Mouse (Mus musculus): ENCODE results near the gene Pinlyp. TPM values are rescaled to one million over a fixed set of nuclear protein-coding genes. Genes with fewer than 3 reads are reported as not detected.

The Pinlyp gene
- polyA plus RNA-seq, 1 experiment from 2014 or later, result not detected

DNA sequence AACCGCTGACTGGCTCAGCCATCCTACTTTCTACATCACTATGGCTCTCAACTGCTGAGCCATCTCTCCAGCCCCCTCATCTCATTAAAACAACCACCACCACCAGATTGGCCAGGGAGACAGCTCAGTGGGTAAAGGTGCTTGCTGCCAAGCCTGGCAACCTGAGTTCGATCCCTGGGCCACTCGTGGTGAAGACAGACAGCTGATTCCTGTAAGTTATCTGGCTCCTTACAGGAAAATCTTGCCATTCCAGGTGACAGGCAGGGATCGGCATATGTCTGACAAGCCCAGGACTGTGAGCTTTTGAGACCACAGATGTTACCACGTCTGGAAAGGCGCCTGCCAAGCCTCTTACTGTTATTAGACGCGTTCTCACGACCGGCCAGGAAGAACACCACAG lies 31.9 kb upstream of the Pinlyp start:
- 91% methylated on average over 10 of the region's 10 CpGs for WGBS

DNA sequence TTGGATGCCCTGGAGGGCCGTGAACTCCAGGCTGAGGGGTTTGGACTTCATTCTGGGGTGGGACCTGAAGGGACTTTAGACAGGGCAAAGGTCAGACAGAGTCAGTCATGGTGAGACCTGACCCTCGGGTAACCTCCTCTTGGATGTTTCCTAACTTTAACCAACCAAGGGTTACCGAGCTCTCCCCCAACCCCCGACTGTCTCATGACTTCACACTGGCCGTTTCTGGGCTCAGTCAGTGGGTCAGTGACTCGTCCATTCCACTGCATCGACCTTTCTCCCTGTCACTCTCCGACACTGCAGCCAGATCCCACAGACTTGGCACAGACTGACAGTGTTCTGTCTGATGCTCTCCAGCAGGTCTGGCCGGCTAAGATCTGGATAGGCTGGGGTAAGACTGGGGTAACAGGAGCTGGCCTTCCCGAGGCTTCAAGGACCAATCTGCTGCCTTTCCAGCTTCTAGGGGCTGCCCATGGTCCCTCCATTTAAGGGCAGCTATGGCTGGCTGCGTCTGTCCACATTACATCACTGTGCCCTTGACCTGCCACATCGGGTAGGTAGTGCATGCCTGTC lies 28.4 kb upstream of the Pinlyp start:
- 50% methylated on average over 12 of the region's 12 CpGs for whole genome bisulfite sequencing
- Histone ChIP-seq H3K27ac (replicated peaks) (no peak overlapping the region), H3K36me3 (replicated peaks) (peaks cover 50% of the 10 kb centered on the region), H3K9me3 (0 out of 2 replicates have a peak, but pooled peaks cover 4% of the 10 kb centered on the region), H3K27me3 (replicated peaks; ENCODE audit: low read depth, poor library complexity, severe bottlenecking) (no peaks in the 10 kb centered on the region), H3K4me1 (peaks cover 12% of the 10 kb centered on the region), H3K4me3 (no peak overlapping the region)
- DNase-seq (ENCODE audit: low spot score), result no peak

More for the DNA sequence above, 31.9 kb upstream of the Pinlyp start:
- H3K27me3 ChIP-seq (replicated peaks; ENCODE audit: low read depth, poor library complexity, severe bottlenecking), result no peaks in the 10 kb centered on the region
- no peaks in the 10 kb centered on the region for H3K9me3 ChIP-seq
- peaks cover 12% of the 10 kb centered on the region for H3K4me1 ChIP-seq
- H3K27ac ChIP-seq (replicated peaks), result no peak overlapping the region
- H3K36me3 ChIP-seq (replicated peaks), result peaks cover 16% of the 10 kb centered on the region
- no peak overlapping the region for H3K4me3 ChIP-seq
- DNase-seq (ENCODE audit: low spot score), result no peak

DNA sequence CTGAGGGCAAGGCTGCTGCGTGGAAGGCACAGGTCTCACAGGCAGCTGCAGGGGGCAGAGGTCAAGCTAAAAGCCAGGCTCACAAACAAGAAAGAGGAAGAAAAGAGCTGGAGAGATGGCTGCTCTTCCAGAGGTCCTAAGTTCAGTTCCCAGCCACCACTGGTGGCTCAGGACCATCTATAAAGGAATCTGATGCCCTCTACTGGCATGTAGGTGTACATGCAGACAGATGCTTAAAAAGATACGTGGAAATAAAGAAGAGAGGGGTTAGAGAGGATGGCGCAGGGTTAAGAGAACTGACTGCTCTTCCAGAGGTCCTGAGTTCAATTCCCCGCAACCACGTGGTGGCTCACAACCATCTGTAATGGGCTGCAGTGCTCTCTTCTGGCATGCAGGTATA lies 26.5 kb upstream of the Pinlyp start:
- Histone ChIP-seq H3K36me3 (replicated peaks) (peaks cover 68% of the 10 kb centered on the region), H3K4me1 (peaks cover 12% of the 10 kb centered on the region), H3K27me3 (replicated peaks; ENCODE audit: low read depth, poor library complexity, severe bottlenecking) (no peaks in the 10 kb centered on the region), H3K27ac (replicated peaks) (no peak overlapping the region), H3K9me3 (0 out of 2 replicates have a peak, but pooled peaks cover 4% of the 10 kb centered on the region), H3K4me3 (no peak overlapping the region)
- no peak for DNase-seq (ENCODE audit: low spot score)
- 55% methylated on average over 5 of the region's 5 CpGs for WGBS

DNA sequence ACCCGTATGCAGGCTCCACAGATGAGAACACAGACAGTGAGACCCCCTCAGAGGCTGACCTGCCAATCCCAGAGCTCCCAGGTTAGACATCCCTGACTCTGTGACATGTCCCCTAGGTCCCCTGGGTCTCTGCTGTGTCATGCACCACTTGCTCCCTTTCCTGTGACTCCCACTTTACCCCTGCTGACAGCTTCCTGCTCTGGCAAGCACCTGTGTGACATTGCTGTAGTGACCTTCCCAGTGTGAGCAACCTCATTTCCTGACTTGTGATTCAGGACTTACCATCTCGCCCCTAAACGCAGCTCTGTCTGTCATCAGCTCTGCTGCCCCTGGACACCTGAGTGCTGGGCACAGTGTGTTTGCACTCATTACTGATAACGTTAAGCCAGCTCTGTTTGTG lies 25.2 kb upstream of the Pinlyp start:
- peaks cover 82% of the 10 kb centered on the region for H3K36me3 ChIP-seq (replicated peaks)

DNA sequence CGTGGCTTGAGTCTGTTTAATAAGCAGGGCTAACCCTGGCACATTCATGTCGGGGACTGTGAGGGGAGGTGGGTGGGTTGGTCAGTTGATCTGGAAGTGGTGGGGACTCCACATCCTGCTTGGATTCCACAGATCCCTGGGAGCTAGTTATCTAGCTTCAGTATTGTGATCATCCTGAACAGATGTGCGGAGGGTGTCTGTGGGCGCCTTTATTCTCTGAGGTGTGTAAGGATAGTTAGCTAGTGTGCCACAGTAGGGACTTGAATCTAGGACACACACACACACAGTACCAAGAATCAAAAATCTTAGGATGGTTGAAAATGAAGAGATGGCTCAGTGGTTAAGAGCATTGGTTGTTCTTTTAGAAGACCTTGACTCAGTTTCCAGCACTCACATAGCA lies 22.6 kb upstream of the Pinlyp start:
- 0 out of 2 replicates have a peak, but pooled peaks cover 4% of the 10 kb centered on the region for H3K9me3 ChIP-seq
- no peak overlapping the region for H3K27ac ChIP-seq (replicated peaks)
- DNase-seq (ENCODE audit: low spot score), result no peak
- 89% methylated on average over 4 of the region's 4 CpGs for WGBS
- H3K36me3 ChIP-seq (replicated peaks), result peaks cover 96% of the 10 kb centered on the region
- no peak overlapping the region for H3K4me3 ChIP-seq
- H3K4me1 ChIP-seq, result peaks cover 4% of the 10 kb centered on the region
- no peaks in the 10 kb centered on the region for H3K27me3 ChIP-seq (replicated peaks; ENCODE audit: low read depth, poor library complexity, severe bottlenecking)

More for the DNA sequence above, 25.2 kb upstream of the Pinlyp start:
- Histone ChIP-seq H3K27ac (replicated peaks) (no peak overlapping the region), H3K4me1 (peaks cover 12% of the 10 kb centered on the region), H3K4me3 (no peak overlapping the region), H3K27me3 (replicated peaks; ENCODE audit: low read depth, poor library complexity, severe bottlenecking) (no peaks in the 10 kb centered on the region), H3K9me3 (0 out of 2 replicates have a peak, but pooled peaks cover 4% of the 10 kb centered on the region)
- 82% methylated on average over 4 of the region's 4 CpGs for WGBS
- DNase-seq (ENCODE audit: low spot score), result no peak

DNA sequence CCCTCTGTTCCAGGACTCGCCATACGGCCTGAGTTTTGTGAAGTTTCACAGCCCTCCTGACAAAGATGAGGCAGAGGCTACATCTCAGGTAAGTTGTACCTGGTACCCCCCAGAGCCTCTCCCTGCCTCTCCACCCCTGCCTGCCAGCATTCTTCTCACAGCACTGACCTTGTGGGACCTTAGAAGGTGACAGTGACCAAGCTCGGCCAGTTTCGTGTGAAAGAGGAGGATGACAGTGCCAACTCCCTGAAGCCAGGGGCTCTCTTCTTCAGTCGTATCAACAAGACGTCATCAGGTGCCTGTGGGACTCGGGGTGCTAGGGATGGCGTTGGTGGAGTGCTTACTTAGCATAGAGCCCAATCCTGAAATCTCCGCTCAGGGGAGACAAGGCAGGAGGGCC lies 20.3 kb upstream of the Pinlyp start:
- H3K4me1 ChIP-seq, result no peaks in the 10 kb centered on the region
- H3K36me3 ChIP-seq (replicated peaks), result peaks cover 96% of the 10 kb centered on the region
- no peaks in the 10 kb centered on the region for H3K27me3 ChIP-seq (replicated peaks; ENCODE audit: low read depth, poor library complexity, severe bottlenecking)
- WGBS, result 94% methylated on average over 9 of the region's 9 CpGs
- DNase-seq (ENCODE audit: low spot score), result no peak
- no peaks in the 10 kb centered on the region for H3K9me3 ChIP-seq
- H3K27ac ChIP-seq (replicated peaks), result no peak overlapping the region
- H3K4me3 ChIP-seq, result no peak overlapping the region

DNA sequence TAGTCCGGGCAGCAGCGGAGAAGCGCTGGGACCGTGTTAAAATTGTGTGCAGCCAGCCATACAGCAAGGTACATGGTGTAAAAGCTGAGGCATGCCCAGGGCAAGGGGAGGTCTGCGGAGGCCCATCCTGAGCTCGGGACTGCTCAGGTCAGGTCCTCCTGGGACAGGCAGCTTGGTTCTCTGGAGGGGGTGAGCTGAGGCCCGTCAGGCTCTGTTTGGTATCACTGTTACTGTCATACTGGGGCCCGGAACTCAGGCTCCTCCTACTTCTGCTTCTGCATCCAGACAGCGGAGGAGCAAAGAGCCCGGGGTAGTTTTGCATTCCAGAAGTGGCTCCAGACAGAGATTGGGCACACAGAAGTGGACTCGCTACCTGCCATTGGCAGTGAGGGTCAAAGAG lies 19.7 kb upstream of the Pinlyp start:
- Histone ChIP-seq H3K36me3 (replicated peaks) (peaks cover 96% of the 10 kb centered on the region), H3K4me1 (no peaks in the 10 kb centered on the region), H3K27me3 (replicated peaks; ENCODE audit: low read depth, poor library complexity, severe bottlenecking) (no peaks in the 10 kb centered on the region), H3K4me3 (no peak overlapping the region), H3K27ac (replicated peaks) (no peak overlapping the region), H3K9me3 (no peaks in the 10 kb centered on the region)
- no peak for DNase-seq (ENCODE audit: low spot score)
- 94% methylated on average over 11 of the region's 11 CpGs for WGBS

DNA sequence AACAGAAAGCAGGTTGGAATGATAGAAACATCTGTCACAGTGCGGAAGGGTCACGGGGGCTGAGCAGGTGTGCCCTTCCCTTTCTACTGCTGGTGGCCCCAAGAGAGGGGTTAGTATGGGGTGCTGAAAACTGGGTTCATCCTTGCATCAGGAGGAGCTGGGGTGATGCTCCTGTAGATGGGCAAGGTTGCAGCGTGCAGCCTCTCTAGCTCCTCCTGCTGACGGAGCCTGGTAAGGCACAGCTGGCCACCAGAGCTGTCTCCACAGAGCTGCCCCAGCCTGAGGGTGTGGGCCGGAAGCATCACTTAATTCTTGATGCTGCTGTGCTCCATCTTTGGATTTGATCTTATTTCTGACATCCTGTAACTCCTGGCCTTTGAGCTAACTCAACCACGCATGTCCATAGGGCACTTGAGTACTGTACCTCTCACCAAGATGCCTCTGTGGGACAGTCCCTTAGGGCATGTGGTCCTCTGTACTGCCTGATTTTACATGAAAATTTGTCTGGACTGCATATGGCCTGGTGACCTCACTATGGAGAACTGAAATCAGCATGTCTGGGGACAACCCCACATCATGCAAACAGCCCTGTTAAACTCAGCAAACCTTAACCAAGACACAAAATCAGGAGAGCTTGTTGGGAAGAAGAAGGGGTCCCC lies 18.8 kb upstream of the Pinlyp start:
- H3K27ac ChIP-seq (replicated peaks), result no peak overlapping the region
- no peaks in the 10 kb centered on the region for H3K27me3 ChIP-seq (replicated peaks; ENCODE audit: low read depth, poor library complexity, severe bottlenecking)
- no peaks in the 10 kb centered on the region for H3K4me1 ChIP-seq
- H3K36me3 ChIP-seq (replicated peaks), result peaks cover 96% of the 10 kb centered on the region
- DNase-seq (ENCODE audit: low spot score), result peak; percentile 71
- H3K9me3 ChIP-seq, result no peaks in the 10 kb centered on the region
- no peak overlapping the region for H3K4me3 ChIP-seq
- 64% methylated on average over 6 of the region's 6 CpGs for WGBS

DNA sequence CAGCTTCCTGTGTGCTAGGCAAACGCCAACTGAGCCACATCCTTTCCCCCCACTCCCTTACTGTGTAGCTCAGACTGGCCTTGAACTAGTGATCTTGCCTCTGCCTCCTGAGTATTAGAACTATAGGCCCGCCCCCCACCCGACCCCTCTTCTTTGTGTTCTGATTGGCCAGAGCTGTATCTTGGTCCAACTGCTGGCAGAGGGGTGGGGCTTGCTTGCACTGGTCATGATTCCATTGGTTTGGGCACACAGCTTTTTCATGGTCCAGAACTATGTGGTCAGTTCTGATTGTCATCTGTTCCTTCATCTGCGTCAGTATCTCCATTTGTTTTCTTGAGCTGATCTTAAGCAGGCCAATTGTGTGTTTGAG lies 17.9 kb upstream of the Pinlyp start:
- H3K36me3 ChIP-seq (replicated peaks), result peaks cover 97% of the 10 kb centered on the region
- WGBS, result 85% methylated on average over 4 of the region's 4 CpGs
- H3K27me3 ChIP-seq (replicated peaks; ENCODE audit: low read depth, poor library complexity, severe bottlenecking), result no peaks in the 10 kb centered on the region
- H3K4me3 ChIP-seq, result no peak overlapping the region
- H3K9me3 ChIP-seq, result no peaks in the 10 kb centered on the region
- H3K27ac ChIP-seq (replicated peaks), result no peak overlapping the region
- no peak for DNase-seq (ENCODE audit: low spot score)
- H3K4me1 ChIP-seq, result no peaks in the 10 kb centered on the region

DNA sequence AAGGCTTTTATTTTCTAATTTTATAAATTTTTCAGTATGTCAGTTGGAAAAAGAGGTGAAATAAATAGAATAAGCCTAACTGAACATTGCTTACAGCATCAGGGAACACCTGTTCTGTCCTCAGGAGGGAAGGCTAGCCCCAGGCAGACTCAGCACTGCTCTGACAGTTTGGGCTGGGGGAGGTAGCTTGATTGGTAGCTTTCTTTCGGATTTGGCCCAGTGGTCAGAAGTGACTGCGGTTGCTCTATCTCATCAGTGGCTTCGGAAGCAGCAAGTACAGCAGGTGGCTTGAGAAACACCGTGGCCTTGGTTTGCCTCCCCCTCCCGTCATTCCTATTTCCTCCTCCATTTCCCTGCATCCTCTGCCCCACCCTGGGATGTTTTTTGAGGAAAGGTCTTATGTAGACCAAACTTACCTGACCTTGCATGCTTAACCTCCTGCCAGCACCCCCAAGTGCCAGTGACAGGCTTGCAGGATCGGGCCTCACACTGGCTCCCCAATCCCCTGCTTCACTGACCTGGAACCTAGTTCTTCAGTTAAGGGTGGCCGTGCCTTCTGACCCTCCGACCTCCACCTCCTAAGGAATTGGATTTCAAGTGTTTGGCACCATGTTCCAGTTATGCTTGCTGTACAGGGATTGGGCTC lies 17.4 kb upstream of the Pinlyp start:
- 88% methylated on average over 8 of the region's 8 CpGs for WGBS
- no peak for DNase-seq (ENCODE audit: low spot score)
- H3K27ac ChIP-seq (replicated peaks), result no peak overlapping the region
- H3K36me3 ChIP-seq (replicated peaks), result peaks cover 97% of the 10 kb centered on the region
- H3K4me1 ChIP-seq, result no peaks in the 10 kb centered on the region
- no peak overlapping the region for H3K4me3 ChIP-seq
- no peaks in the 10 kb centered on the region for H3K27me3 ChIP-seq (replicated peaks; ENCODE audit: low read depth, poor library complexity, severe bottlenecking)
- no peaks in the 10 kb centered on the region for H3K9me3 ChIP-seq

DNA sequence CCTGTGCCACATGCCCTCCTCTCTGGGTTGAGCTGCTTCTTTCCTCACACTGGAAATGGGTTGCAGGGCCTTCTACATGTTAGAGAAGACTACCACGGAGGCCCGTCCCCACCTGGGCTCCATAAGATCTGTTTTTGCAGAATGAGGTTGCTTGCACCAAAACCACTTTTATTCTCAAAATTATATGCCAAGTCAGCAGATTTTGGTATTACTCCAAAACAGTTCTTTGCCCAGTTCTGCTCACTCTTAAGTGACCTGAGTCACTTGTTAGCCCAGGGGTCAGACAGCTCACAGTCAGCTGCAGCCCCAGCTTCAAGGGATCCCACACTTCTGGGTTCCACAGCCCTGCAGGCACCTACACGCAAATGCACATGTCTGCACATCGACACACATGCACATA lies 15.5 kb upstream of the Pinlyp start:
- no peak overlapping the region for H3K4me3 ChIP-seq
- no peaks in the 10 kb centered on the region for H3K27me3 ChIP-seq (replicated peaks; ENCODE audit: low read depth, poor library complexity, severe bottlenecking)
- no peaks in the 10 kb centered on the region for H3K9me3 ChIP-seq
- no peak overlapping the region for H3K27ac ChIP-seq (replicated peaks)
- 90% methylated on average over 4 of the region's 4 CpGs for WGBS
- peaks cover 91% of the 10 kb centered on the region for H3K36me3 ChIP-seq (replicated peaks)
- no peaks in the 10 kb centered on the region for H3K4me1 ChIP-seq
- no peak for DNase-seq (ENCODE audit: low spot score)

DNA sequence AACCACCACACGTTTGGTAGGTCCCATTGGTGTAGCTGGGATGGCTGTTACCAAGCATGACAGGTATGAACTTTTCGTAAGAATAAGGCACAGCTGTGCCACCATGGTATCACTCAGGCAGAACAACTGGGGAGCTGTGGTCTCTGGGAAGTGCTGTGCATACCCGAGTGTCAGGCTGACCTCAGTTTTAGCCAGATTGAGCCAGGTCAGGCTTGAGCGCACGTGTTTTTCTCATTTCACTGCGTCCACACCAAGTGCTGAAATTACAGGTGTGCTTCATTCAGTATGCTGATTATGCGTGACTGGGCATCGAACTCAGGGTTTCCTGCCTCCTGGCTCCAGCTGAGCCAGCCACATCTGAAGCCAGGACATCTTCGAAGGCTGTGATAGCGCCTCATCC lies 9.9 kb upstream of the Pinlyp start:
- no peaks in the 10 kb centered on the region for H3K27me3 ChIP-seq (replicated peaks; ENCODE audit: low read depth, poor library complexity, severe bottlenecking)
- H3K9me3 ChIP-seq, result no peaks in the 10 kb centered on the region
- DNase-seq (ENCODE audit: low spot score), result no peak
- H3K36me3 ChIP-seq (replicated peaks), result peaks cover 94% of the 10 kb centered on the region
- H3K4me1 ChIP-seq, result no peaks in the 10 kb centered on the region
- H3K4me3 ChIP-seq, result no peak overlapping the region
- H3K27ac ChIP-seq (replicated peaks), result no peak overlapping the region
- 93% methylated on average over 10 of the region's 10 CpGs for WGBS

Data from embryonic facial prominence, embryonic 10.5 days (tissue).